Mouse (Mus musculus) liver, postnatal 0 days (tissue): Measurements from ENCODE around the gene Tymp. TPM values are rescaled to one million over a fixed set of nuclear protein-coding genes. Genes with fewer than 3 reads are reported as not detected.
A peak's percentile ranks its signal among the peaks of the same experiment; 100 is the strongest.

Experiments
- ATAC-seq: fragments of 200-750 bp; cut with Nextera tagmentation; 2 replicates; pipeline ENCODE4 v1.8.0; 2017; ENCODE audit warnings: mild to moderate bottlenecking, moderate library complexity
- DNase-seq: peaks from one replicate; pipeline ENCODE4 v3.0.0-alpha.2; 2016
- H3K27ac ChIP-seq: fragments of 300-500 bp; sonication (generic); 2 replicates; pipeline ENCODE4 v1.5.1; 2014; ENCODE audit warnings: antibody characterized with exemption, moderate library complexity, mild to moderate bottlenecking, low read depth
- H3K27me3 ChIP-seq: fragments of 300-500 bp; sonication (generic); 2 replicates; pipeline ENCODE4 v1.6.1; 2014; ENCODE audit warnings: low read length, control low read depth, mixed read lengths; ENCODE audit not compliant: insufficient read depth
- H3K36me3 ChIP-seq: fragments of 300-500 bp; sonication (generic); replicated peaks from 2 replicates; pipeline ENCODE4 v1.6.1; 2014; ENCODE audit warnings: mild to moderate bottlenecking, control low read depth, low read length, moderate library complexity, mixed read lengths; ENCODE audit not compliant: insufficient read depth
- H3K4me1 ChIP-seq: fragments of 300-500 bp; sonication (generic); 2 replicates; pipeline ENCODE4 v1.6.1; 2014; ENCODE audit warnings: antibody characterized with exemption, mild to moderate bottlenecking, control low read depth; ENCODE audit not compliant: insufficient read depth
- H3K4me2 ChIP-seq: fragments of 300-500 bp; sonication (generic); 2 replicates; pipeline ENCODE4 v1.6.1; 2014; ENCODE audit warnings: low read depth, mild to moderate bottlenecking, low read length, moderate library complexity, mixed read lengths
- H3K4me3 ChIP-seq: fragments of 300-500 bp; sonication (generic); 2 replicates; pipeline ENCODE4 v1.5.1; 2014; ENCODE audit warnings: low read depth, low read length
- H3K9ac ChIP-seq: fragments of 300-500 bp; sonication (generic); replicated peaks from 2 replicates; pipeline ENCODE4 v1.6.1; 2014; ENCODE audit warnings: mild to moderate bottlenecking, moderate library complexity
- H3K9me3 ChIP-seq: fragments of 300-500 bp; sonication (generic); 2 replicates; pipeline ENCODE4 v1.6.1; 2016; ENCODE audit warnings: mild to moderate bottlenecking, control low read depth, low read length, mixed read lengths
- CTCF ChIP-seq: sonication (generic); IDR thresholded peaks from 2 replicates; pipeline ENCODE4 v1.5.1; 2016; ENCODE audit warnings: antibody characterized with exemption, low read depth
- EP300 ChIP-seq: IDR thresholded peaks from 2 replicates; pipeline ENCODE4 v1.6.1; 2016; ENCODE audit warnings: antibody characterized with exemption, low read depth, mild to moderate bottlenecking
- WGBS: fragments of 180-500 bp; shearing (Covaris S2); extraction: QIAGEN DNeasy Blood & Tissue Kit; methylation state at CpG from one replicate; pipeline ENCODE4 v1.1.7; 2014; ENCODE audit not compliant: insufficient replicate concordance; 5-methylcytosine and 5-hydroxymethylcytosine counted together
- polyA plus RNA-seq: library from polyadenylated mRNA; unstranded; fragments of >200 nt; fragmentation: Nextera tagmentation; extraction: Ambion mirVana; gene quantifications from 2 replicates; pipeline ENCODE4 v1.2.1, GENCODE M21; 2015

Tymp gene
- 5.8 and 7.7 TPM in 2 replicates for polyA plus RNA-seq

DNA sequence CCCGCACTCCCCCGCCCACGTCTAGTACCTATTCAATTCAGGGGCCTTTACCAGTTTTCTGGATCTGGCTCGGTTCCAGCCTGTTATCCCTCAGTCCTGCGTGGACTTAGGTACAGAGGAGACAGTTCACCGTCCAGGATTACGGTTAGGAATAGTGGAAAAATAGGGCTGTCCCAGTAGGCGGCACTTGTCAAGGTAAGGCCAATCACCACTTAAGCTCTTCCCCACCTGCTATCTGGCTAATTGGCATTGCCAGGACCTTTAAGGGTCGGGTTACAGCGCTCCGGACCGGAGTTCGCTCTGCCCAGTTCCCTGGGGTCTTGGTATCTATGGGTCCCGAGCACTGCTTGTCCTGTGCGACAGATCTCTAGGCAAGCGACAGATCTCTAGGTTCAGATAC, at the start of gene Tymp:
Gene Tymp, minus strand, starts transcription at position 83 of the 400 bp plus-strand sequence.
- Histone ChIP-seq H3K4me2 (peak within 1 kb of the TSS; percentile 29), H3K9me3 (no peaks in the 10 kb centered on the region), H3K27ac (peak within 1 kb of the TSS; percentile 7; the same call in 1 of the 2 replicates), H3K4me3 (no peak within 1 kb of the TSS), H3K36me3 (peaks cover 7% of the 10 kb centered on the region), H3K9ac (peak within 1 kb of the TSS; percentile 16; the same call in 1 of the 2 replicates), H3K4me1 (peaks cover 33% of the 10 kb centered on the region), H3K27me3 (peaks cover 27% of the 10 kb centered on the region)
- ATAC-seq (no peak), DNase-seq (no peak)
- 48% methylated on average over 16 of the region's 16 CpGs for WGBS
- TF ChIP-seq EP300 = no peak
- TF ChIP-seq CTCF = no peak

DNA sequence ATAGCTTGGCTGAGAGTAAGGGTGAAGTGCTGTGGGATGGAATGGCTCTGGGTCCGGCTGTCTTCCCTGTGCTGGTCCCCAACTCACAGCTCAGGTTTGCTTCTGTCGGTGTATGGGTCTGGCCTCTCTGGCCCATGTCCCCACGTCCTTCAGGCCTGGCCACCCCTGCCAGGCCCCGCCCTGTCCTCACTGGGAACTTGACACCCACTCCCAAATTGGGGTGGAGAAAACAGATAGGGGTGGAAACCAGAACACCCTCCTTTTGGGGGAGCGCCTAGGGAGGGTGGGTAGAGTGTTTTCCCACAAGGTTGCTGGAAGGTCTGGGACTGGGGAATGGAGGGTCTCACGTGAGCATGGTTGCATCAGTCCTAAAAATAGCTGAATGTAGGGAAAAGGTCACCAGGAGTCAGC, 48.9 kb upstream of the Tymp start, which contains the start of gene Cpt1b:
Gene Cpt1b, minus strand, starts transcription at position 153 of the 411 bp plus-strand sequence.
- Histone ChIP-seq H3K27ac (peak within 1 kb of the TSS; percentile 76), H3K9ac (peak within 1 kb of the TSS; percentile 50; the same call in 1 of the 2 replicates), H3K27me3 (no peaks in the 10 kb centered on the region), H3K4me1 (peaks cover 10% of the 10 kb centered on the region), H3K4me3 (no peak within 1 kb of the TSS), H3K4me2 (peak within 1 kb of the TSS; percentile 59), H3K9me3 (no peaks in the 10 kb centered on the region), H3K36me3 (peaks cover 26% of the 10 kb centered on the region)
- peak; percentile 53 for DNase-seq
- TF ChIP-seq EP300 = peak; percentile 60
- no peak for TF ChIP-seq CTCF
- WGBS = 62% methylated on average over 6 of the region's 6 CpGs
- ATAC-seq = peak; percentile 6

DNA sequence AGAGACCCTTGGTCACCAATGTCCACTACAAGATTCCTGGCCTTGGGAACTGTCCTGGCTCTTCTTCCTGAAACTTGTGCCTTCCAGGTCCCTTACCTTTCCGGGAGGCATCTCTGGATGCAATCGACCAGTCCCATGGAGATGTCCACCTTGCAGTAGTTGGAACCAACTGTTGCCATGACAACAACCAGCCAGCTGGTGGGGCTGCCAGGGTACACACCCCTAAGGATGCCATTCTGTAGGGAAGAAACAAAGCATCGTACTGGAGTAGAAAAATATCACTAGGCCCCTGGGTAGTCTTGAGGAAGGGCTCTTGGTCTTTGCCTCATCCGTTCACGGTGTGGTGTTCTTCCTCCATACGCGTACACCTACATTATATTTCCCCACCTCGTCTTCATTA, 47.8 kb upstream of the Tymp start:
- H3K9ac ChIP-seq = no peak overlapping the region
- H3K4me1 ChIP-seq = peaks cover 6% of the 10 kb centered on the region
- 83% methylated on average over 8 of the region's 8 CpGs for WGBS
- ATAC-seq (no peak), DNase-seq (no peak)
- H3K9me3 ChIP-seq = no peaks in the 10 kb centered on the region
- TF ChIP-seq EP300 (no peak), CTCF (no peak)
- no peak overlapping the region for H3K4me3 ChIP-seq
- no peak overlapping the region for H3K27ac ChIP-seq
- H3K4me2 ChIP-seq = no peak overlapping the region
- peaks cover 30% of the 10 kb centered on the region for H3K36me3 ChIP-seq
- H3K27me3 ChIP-seq = no peaks in the 10 kb centered on the region

DNA sequence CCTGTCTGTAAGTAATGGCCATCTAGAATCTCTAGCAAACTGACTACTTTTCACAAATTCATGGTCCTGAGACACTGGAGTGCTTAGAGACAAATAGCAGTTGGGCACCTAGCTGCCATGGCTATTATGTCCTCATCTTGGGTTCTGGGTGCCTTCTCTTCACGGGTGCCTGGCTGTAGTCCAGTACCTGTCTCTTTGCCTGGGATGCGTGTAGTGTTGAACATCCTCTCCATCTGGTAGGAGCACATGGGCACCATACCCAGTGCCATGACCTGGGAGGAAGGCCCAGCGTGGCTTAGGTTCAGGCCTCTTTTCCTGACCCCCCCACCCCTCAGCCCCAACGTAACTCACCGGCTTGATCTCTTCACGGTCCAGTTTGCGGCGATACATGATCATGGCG, 45.1 kb upstream of the Tymp start:
- TF ChIP-seq CTCF (no peak), EP300 (no peak)

DNA sequence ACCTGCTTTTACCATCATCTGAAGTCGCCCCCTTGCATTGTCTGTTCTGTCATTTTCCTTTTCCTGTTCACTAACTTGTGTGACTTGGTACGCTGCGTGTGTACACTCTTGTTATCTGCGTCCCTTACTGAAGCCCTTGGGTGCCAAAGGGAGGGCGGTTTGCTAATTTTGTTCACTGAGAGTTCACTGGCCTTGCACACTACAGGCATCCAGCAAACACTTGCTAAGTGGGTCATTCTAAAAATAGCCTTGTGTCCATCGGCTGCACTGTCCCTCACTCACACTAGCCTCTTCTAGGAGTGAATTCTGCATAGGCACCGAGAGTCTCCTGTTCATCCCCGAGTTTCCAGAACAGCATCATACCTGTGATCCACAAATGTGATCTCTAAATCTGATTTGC, 38.4 kb upstream of the Tymp start:
- Histone ChIP-seq H3K4me3 (no peak overlapping the region), H3K9me3 (no peaks in the 10 kb centered on the region), H3K4me2 (no peak overlapping the region), H3K27ac (no peak overlapping the region), H3K27me3 (no peaks in the 10 kb centered on the region), H3K36me3 (peaks cover 19% of the 10 kb centered on the region), H3K9ac (no peak overlapping the region), H3K4me1 (peaks cover 5% of the 10 kb centered on the region; the same call in 1 of the 2 replicates)
- DNase-seq (no peak), ATAC-seq (peak; percentile 74)
- WGBS = 74% methylated on average over 8 of the region's 8 CpGs
- TF ChIP-seq EP300 = no peak
- TF ChIP-seq CTCF = no peak

More for the DNA sequence above, 45.1 kb upstream of the Tymp start:
- Histone ChIP-seq H3K9me3 (no peaks in the 10 kb centered on the region), H3K36me3 (peaks cover 37% of the 10 kb centered on the region), H3K4me1 (no peaks in the 10 kb centered on the region), H3K4me3 (no peak overlapping the region), H3K27ac (no peak overlapping the region), H3K9ac (no peak overlapping the region), H3K27me3 (no peaks in the 10 kb centered on the region), H3K4me2 (no peak overlapping the region)
- WGBS = 89% methylated on average over 9 of the region's 9 CpGs
- no peak for DNase-seq
- ATAC-seq = no peak

DNA sequence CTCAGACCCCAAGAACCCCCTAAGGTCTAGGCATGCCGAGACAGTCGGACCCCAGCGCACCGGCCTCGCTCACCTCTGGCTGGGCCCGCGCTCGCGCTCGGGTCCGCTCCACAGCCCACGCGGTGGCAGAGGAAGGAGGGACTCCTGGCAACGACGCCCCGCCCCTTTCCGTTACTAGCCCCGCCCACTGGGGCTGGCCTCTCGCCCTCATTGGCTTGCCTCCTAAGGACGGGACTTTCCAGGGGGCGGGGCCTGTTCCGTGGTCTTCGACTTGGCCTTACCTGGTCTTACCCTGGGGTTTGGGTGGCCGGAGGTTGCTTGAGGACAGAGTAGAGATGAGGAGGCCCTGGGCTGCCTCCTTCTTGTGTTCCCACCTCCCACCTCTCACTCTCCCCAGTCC, 33.3 kb upstream of the Tymp start, which contains the start of gene Syce3:
Gene Syce3, minus strand, starts transcription at position 386 of the 400 bp plus-strand sequence.
- TF ChIP-seq EP300 (no peak), CTCF (no peak)
- H3K27me3 ChIP-seq = no peaks in the 10 kb centered on the region
- no peak within 1 kb of the TSS for H3K27ac ChIP-seq
- DNase-seq (no peak), ATAC-seq (no peak)
- H3K36me3 ChIP-seq = no peaks in the 10 kb centered on the region
- WGBS = 83% methylated on average over 24 of the region's 24 CpGs
- H3K4me3 ChIP-seq = no peak within 1 kb of the TSS
- peaks cover under 1% of the 10 kb centered on the region; the same call in 1 of the 2 replicates for H3K4me1 ChIP-seq
- peaks cover 5% of the 10 kb centered on the region; the same call in 1 of the 2 replicates for H3K9me3 ChIP-seq
- H3K9ac ChIP-seq = no peak within 1 kb of the TSS
- H3K4me2 ChIP-seq = no peak within 1 kb of the TSS
